Mouse (Mus musculus): ENCODE data around the gene Vmn2r62. TPM values are rescaled to one million over a fixed set of nuclear protein-coding genes. Genes with fewer than 3 reads are reported as not detected.
"Not testable (repeated sequence)": the region's sequence is repeated elsewhere in the genome, so short reads cannot be mapped to it uniquely, and the experiment has no call there.

The Vmn2r62 gene
- polyA plus RNA-seq (2012; rRNA removed) = not detected in 2 replicates

DNA sequence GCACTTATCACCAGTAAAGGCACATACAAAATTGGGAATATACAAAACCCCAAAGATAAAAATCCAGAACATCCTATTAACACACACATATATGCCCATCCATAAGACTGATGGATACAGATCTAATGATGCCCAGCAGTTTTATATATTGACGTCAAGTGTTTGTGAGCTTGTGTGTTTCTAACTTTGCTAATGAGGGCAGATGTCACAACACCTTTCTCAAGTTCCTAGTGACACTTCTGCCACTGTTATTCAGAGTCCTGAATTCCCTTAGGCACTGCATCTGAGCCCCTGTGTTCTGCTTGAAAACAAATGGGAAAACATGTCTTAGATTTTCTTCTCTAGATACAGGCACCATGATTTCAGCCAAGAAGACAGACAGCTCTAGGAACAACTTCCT lies at the start of gene Vmn2r62:
Vmn2r62 (minus strand) TSS at position 101 of the 400 bp plus-strand sequence.
- not testable (repeated sequence) for H3K4me3 ChIP-seq (ENCODE audit: extremely low read depth, insufficient read depth, insufficient read length); H3K27me3 ChIP-seq (ENCODE audit: control insufficient read depth, insufficient read depth, low read length); H3K4me1 ChIP-seq (ENCODE audit: control insufficient read depth, insufficient read depth, insufficient read length); H3K27ac ChIP-seq (ENCODE audit: insufficient read depth, low read length); H3K36me3 ChIP-seq (ENCODE audit: control insufficient read depth, insufficient read depth, low read length); DNase-seq (ENCODE audit: low read depth in 1 of 2, low spot score in 2 of 2)
- no CpG with 5 or more reads among the region's 1 CpGs for WGBS

DNA sequence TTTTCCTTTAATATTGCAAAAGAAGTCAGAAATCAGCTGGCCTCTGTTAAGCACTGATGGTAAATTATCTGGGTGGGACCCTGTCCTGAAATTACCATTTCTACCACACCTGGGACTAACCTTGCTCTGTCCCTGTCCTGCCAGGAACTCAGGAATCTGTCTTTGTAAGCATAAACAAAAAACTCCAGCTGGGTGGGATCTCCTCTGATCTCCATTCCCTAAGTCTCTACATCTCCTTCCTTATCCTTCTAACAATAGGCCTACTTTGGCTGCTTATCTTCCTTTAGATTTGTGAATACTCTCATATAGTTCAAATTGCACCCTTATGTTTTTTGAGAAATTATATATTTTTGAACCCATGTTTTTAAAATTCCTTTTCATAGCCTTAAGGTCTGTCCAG lies 45.0 kb upstream of the Vmn2r62 start:
- not testable (repeated sequence) for DNase-seq (ENCODE audit: low read depth in 1 of 2, low spot score in 2 of 2); H3K4me1 ChIP-seq (ENCODE audit: control insufficient read depth, insufficient read depth, insufficient read length); H3K27me3 ChIP-seq (ENCODE audit: control insufficient read depth, insufficient read depth, low read length); H3K4me3 ChIP-seq (ENCODE audit: extremely low read depth, insufficient read depth, insufficient read length); H3K36me3 ChIP-seq (ENCODE audit: control insufficient read depth, insufficient read depth, low read length); H3K27ac ChIP-seq (ENCODE audit: insufficient read depth, low read length)

DNA sequence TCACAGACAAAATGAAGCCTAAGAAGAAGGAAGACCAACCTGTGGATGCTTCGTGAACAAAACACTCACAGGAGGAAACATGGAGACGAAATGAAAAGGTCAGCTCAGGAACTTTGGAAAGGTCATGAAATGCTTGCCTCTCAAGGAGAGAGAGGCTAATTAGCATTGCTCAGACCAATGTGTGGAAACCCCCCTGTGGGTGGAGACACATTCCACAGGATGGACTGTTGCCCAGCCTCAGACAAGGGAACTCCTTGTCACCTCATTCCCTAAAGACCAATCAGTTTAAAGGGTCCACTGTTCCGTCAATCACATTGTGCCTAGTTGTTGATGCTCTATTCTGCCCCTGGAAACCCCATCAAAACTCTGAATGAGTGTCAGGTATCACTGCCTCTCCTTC lies 38.9 kb upstream of the Vmn2r62 start:
- Histone ChIP-seq H3K36me3 (ENCODE audit: control insufficient read depth, insufficient read depth, low read length) (no peaks in the 10 kb centered on the region), H3K27me3 (ENCODE audit: control insufficient read depth, insufficient read depth, low read length) (no peaks in the 10 kb centered on the region), H3K4me1 (ENCODE audit: control insufficient read depth, insufficient read depth, insufficient read length) (no peaks in the 10 kb centered on the region), H3K27ac (ENCODE audit: insufficient read depth, low read length) (no peak overlapping the region), H3K4me3 (ENCODE audit: extremely low read depth, insufficient read depth, insufficient read length) (no peak overlapping the region)
- no peak for DNase-seq (ENCODE audit: low read depth in 1 of 2, low spot score in 2 of 2)
- WGBS = 77% methylated on average over 3 of the region's 3 CpGs
- TF ChIP-seq POLR2A (IDR thresholded peaks at IDR 0.05; ENCODE audit: low read depth, low read length) (no peak), CTCF (IDR thresholded peaks at IDR 0.05; ENCODE audit: extremely low read depth, insufficient read depth, insufficient read length, insufficient replicate concordance) (no peak)

DNA sequence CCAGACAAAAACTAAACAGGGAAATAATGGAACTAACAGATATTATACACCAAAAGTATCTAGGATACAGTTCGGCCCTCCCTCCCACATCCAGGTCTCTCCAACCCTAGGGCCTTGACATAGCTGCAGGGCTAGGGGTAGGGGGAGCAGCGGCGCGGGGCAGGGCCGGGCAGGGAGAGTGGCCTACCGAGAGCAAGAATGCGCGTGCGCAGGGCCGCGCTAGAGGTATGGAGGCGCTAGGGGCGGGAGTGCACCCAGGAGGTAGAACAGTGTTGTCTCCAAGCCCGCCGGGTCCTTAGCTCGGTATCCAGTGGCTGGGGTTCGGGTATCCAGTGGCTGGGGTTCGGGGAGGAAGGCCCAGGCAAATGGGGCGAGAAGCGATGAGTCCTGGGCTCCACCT lies 43.5 kb downstream of the Vmn2r62 start:
- no peak for TF ChIP-seq CTCF (IDR thresholded peaks at IDR 0.05; ENCODE audit: extremely low read depth, insufficient read depth, insufficient read length, insufficient replicate concordance)
- no peak for TF ChIP-seq POLR2A (IDR thresholded peaks at IDR 0.05; ENCODE audit: low read depth, low read length)
- Histone ChIP-seq H3K27ac (ENCODE audit: insufficient read depth, low read length) (no peak overlapping the region), H3K4me3 (ENCODE audit: extremely low read depth, insufficient read depth, insufficient read length) (no peak overlapping the region), H3K36me3 (ENCODE audit: control insufficient read depth, insufficient read depth, low read length) (no peaks in the 10 kb centered on the region), H3K4me1 (ENCODE audit: control insufficient read depth, insufficient read depth, insufficient read length) (no peaks in the 10 kb centered on the region), H3K27me3 (ENCODE audit: control insufficient read depth, insufficient read depth, low read length) (no peaks in the 10 kb centered on the region)
- 51% methylated on average over 20 of the region's 20 CpGs for WGBS
- no peak for DNase-seq (ENCODE audit: low read depth in 1 of 2, low spot score in 2 of 2)

DNA sequence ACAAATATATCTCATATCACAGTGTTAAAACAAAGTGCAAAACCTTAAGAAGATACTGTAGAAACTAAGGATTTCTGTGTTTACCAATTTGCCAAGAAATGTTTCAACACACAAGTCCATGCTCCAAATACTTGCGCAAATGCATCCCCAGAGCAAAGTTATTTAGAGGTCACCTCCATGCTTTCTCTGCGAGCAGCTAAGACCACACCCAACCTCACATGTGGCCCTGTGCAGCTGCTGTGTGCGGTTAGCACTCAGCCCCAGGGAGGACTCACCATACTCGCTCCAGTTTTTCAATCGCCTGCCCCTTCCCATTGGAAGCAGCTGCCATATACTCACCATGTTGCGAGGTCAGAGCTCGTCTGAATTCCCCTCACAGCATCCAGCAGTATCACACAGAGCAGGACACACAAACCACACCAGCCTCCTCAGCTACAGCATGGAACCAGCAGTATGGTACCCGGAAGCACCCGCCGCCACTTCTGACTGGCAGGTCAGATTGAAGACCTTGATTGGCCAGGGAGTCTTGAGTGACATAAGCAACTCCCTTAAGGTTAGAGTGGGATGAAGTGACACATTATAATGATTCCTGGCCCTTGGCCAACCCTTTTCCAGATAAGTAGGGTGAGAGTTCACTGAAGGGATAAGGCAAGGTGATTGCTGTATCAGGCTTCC lies 54.7 kb downstream of the Vmn2r62 start:
- WGBS = 88% methylated on average over 10 of the region's 10 CpGs
- TF ChIP-seq CTCF (IDR thresholded peaks at IDR 0.05; ENCODE audit: extremely low read depth, insufficient read depth, insufficient read length, insufficient replicate concordance) (no peak), POLR2A (IDR thresholded peaks at IDR 0.05; ENCODE audit: low read depth, low read length) (no peak)
- no peaks in the 10 kb centered on the region for H3K4me1 ChIP-seq (ENCODE audit: control insufficient read depth, insufficient read depth, insufficient read length)

DNA sequence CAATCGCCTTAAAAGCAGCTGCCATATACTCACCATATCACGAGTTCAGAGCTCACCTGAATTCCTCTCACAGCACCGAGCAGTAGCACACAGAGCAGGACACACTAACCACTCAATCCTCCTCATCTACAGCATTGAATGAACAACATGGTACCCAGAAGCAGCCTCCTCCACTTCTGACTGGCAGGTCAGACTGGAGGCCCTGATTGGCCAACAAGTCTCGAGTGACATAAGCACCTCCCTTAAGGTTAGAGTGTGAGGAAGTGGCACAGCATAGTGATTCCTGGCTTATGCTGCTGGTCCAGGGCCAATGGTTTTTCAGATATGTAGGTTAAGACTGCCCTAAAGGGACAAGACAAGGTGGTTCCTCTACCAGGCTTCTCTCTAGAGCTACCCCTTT lies 66.4 kb downstream of the Vmn2r62 start, which contains the start of gene Gm17067:
Gm17067 (minus strand) TSS at position 101 of the 400 bp plus-strand sequence.
- H3K27me3 ChIP-seq (ENCODE audit: control insufficient read depth, insufficient read depth, low read length); H3K4me1 ChIP-seq (ENCODE audit: control insufficient read depth, insufficient read depth, insufficient read length); DNase-seq (ENCODE audit: low read depth in 1 of 2, low spot score in 2 of 2); H3K27ac ChIP-seq (ENCODE audit: insufficient read depth, low read length); H3K4me3 ChIP-seq (ENCODE audit: extremely low read depth, insufficient read depth, insufficient read length); H3K36me3 ChIP-seq (ENCODE audit: control insufficient read depth, insufficient read depth, low read length): not testable (repeated sequence)
- 84% methylated on average over 4 of the region's 4 CpGs for WGBS

More for the DNA sequence above, 54.7 kb downstream of the Vmn2r62 start:
- no peak for DNase-seq (ENCODE audit: low read depth in 1 of 2, low spot score in 2 of 2)
- no peak overlapping the region for H3K27ac ChIP-seq (ENCODE audit: insufficient read depth, low read length)
- no peak overlapping the region for H3K4me3 ChIP-seq (ENCODE audit: extremely low read depth, insufficient read depth, insufficient read length)
- no peaks in the 10 kb centered on the region for H3K36me3 ChIP-seq (ENCODE audit: control insufficient read depth, insufficient read depth, low read length)
- H3K27me3 ChIP-seq (ENCODE audit: control insufficient read depth, insufficient read depth, low read length) = no peaks in the 10 kb centered on the region

Other genes with a start within 250 kb of the Vmn2r62 start
- not detected in 2 replicates for gene Gm21028, start 214.9 kb downstream of the Vmn2r62 start, polyA plus RNA-seq (2012; rRNA removed)
- gene Zfp977, start 201.0 kb downstream of the Vmn2r62 start, polyA plus RNA-seq (2012; rRNA removed) = not detected in 2 replicates
- 0.05 and 0.08 TPM in 2 replicates for gene Zfp976, start 150.9 kb downstream of the Vmn2r62 start, polyA plus RNA-seq (2012; rRNA removed)
- 0.07 and 0.32 TPM in 2 replicates for gene Zfp975, start 100.8 kb downstream of the Vmn2r62 start, polyA plus RNA-seq (2012; rRNA removed)
- not detected in 2 replicates for gene Gm17067, start 66.5 kb downstream of the Vmn2r62 start, polyA plus RNA-seq (2012; rRNA removed)
- gene Gm2381, start 73.7 kb upstream of the Vmn2r62 start, polyA plus RNA-seq (2012; rRNA removed) = not detected in 2 replicates
- gene Vmn2r63, start 140.3 kb upstream of the Vmn2r62 start, polyA plus RNA-seq (2012; rRNA removed) = not detected in 2 replicates
- not detected in 2 replicates for gene Gm9268, start 225.2 kb upstream of the Vmn2r62 start, polyA plus RNA-seq (2012; rRNA removed)